8 mouse cellular contexts compared by ENCODE assay signal in genomic region chr15:80949431-80949830, GRCm38 (mm10). TPM values are rescaled to one million over a fixed set of nuclear protein-coding genes. Genes with fewer than 3 reads are reported as not detected.
A peak's percentile ranks its signal among the peaks of the same experiment; 100 is the strongest.
DNase-seq lines count a peak whose midpoint lies in the region; ATAC-seq and TF ChIP-seq lines count a peak whose summit lies in the region.

No protein-coding gene starts in this region.

- peaks cover 47% of the 10 kb centered on the region for H3K4me1 ChIP-seq in erythroblast, embryonic 14.5 days (ENCODE audit: control insufficient read depth)
- H3K4me1 ChIP-seq in forebrain, embryonic 13.5 days, result peaks cover 16% of the 10 kb centered on the region
- H3K4me1 ChIP-seq in liver, embryonic 14.5 days (replicated peaks; ENCODE audit: control insufficient read depth in 2 of 2, insufficient read depth in 2 of 2, low read length in 1 of 2), result peaks cover 0 to 9% of the 10 kb centered on the region in 2 experiments; a peak in 2 of 4 replicates

- peaks cover 40% of the 10 kb centered on the region for H3K36me3 ChIP-seq in erythroblast, embryonic 14.5 days (ENCODE audit: control insufficient read depth)
- peaks cover 32% of the 10 kb centered on the region for H3K36me3 ChIP-seq in forebrain, embryonic 13.5 days (ENCODE audit: poor library complexity, severe bottlenecking)
- H3K36me3 ChIP-seq in liver, embryonic 14.5 days (replicated peaks; ENCODE audit: control insufficient read depth, insufficient read depth, low read depth), result peaks cover 22% of the 10 kb centered on the region

- no peak overlapping the region for H3K27ac ChIP-seq in forebrain, embryonic 13.5 days
- H3K27ac ChIP-seq in liver, embryonic 14.5 days, result no peak overlapping the region

- intact Hi-C loops in left cerebral cortex, postnatal 4 days (cut with DNase I), result loop anchor here (5.0 kb wide), 1 partner anchor 242 kb away; no protein-coding TSS in a partner anchor

- WGBS in forebrain, embryonic 13.5 days, result 57% methylated on average over 4 of the region's 4 CpGs
- 28% methylated on average over 4 of the region's 4 CpGs for WGBS in liver, embryonic 14.5 days (ENCODE audit: insufficient replicate concordance)

- H3K9me3 ChIP-seq in erythroblast, embryonic 14.5 days (ENCODE audit: control insufficient read depth, low read length), result no peaks in the 10 kb centered on the region
- no peaks in the 10 kb centered on the region for H3K9me3 ChIP-seq in forebrain, embryonic 13.5 days (replicated peaks)
- H3K9me3 ChIP-seq in liver, embryonic 14.5 days (ENCODE audit: control insufficient read depth, low read length), result no peaks in the 10 kb centered on the region

- H3K4me2 ChIP-seq in forebrain, embryonic 13.5 days, result peak overlapping the region; percentile 78
- peak overlapping the region; percentile 89 for H3K4me2 ChIP-seq in liver, embryonic 14.5 days (ENCODE audit: low read depth)

- no peaks in the 10 kb centered on the region for H3K27me3 ChIP-seq in erythroblast, embryonic 14.5 days (ENCODE audit: control insufficient read depth)
- no peaks in the 10 kb centered on the region for H3K27me3 ChIP-seq in forebrain, embryonic 13.5 days
- no peaks in the 10 kb centered on the region for H3K27me3 ChIP-seq in liver, embryonic 14.5 days (ENCODE audit: control insufficient read depth, insufficient read depth, low read length)

- H3K9ac ChIP-seq in forebrain, embryonic 13.5 days, result peak overlapping the region; percentile 82
- H3K9ac ChIP-seq in liver, embryonic 14.5 days (replicated peaks), result peak overlapping the region; percentile 85

- no peak for ATAC-seq in erythroblast, adult 5-6 weeks (replicated peaks; ENCODE audit: low FRiP score, poor library complexity, severe bottlenecking)
- no peak for ATAC-seq in forebrain, embryonic 13.5 days
- no peak for ATAC-seq in liver, embryonic 14.5 days (ENCODE audit: insufficient read depth)

- TF ChIP-seq CTCF in liver, embryonic 14.5 days (IDR thresholded peaks at IDR 0.05; ENCODE audit: low read depth), result no peak

- peak; percentile 5 for DNase-seq in 3T3-L1 (ENCODE audit: low read depth, low spot score)
- DNase-seq in liver, embryonic 14.5 days (ENCODE audit: low read depth in 3 of 3, low spot score in 3 of 3), result no peak
- DNase-seq in left cerebral cortex, adult 18-20 months (ENCODE audit: low spot score in 2 of 2), result no peak
- no peak for DNase-seq in spleen, postnatal 36 days (ENCODE audit: low spot score in 2 of 2)
- no peak for DNase-seq in left cerebral cortex, postnatal 4 days

- peak overlapping the region; percentile 88 for H3K4me3 ChIP-seq in erythroblast, embryonic 14.5 days (replicated peaks)
- H3K4me3 ChIP-seq in forebrain, embryonic 13.5 days, result peak overlapping the region; percentile 86
- peak overlapping the region; percentile 90 to 94 for H3K4me3 ChIP-seq in liver, embryonic 14.5 days (ENCODE audit: insufficient read depth in 1 of 2, low read depth in 2 of 2, low read length in 2 of 2)

- TF ChIP-seq EP300 in liver, embryonic 14.5 days (IDR thresholded peaks at IDR 0.05; ENCODE audit: low read depth), result no peak

RNA-seq across cellular contexts. Expression of gene Adsl, which starts 1.1 kb away (rescaled TPM):
- 0.95 and 1.7 TPM in 2 replicates for polyA plus RNA-seq in erythroblast, embryonic 14.5 days (2012)
- 9.6 and 13.2 TPM in 2 replicates for total RNA-seq in erythroblast, adult 5-6 weeks (2015; ENCODE audit: low replicate concordance)
- 20.2 and 29.2 TPM in 2 replicates for total RNA-seq in erythroblast, adult 5-6 weeks (2017; ENCODE audit: low replicate concordance)
- polyA plus RNA-seq in forebrain, embryonic 13.5 days (2015; fragmentation: Nextera tagmentation; extraction: Ambion mirVana), result 123 and 134 TPM in 2 replicates
- 28.7 and 43.8 TPM in 2 replicates for polyA plus RNA-seq in liver, embryonic 14.5 days (2012; rRNA removed)
- 48.2 and 57.5 TPM in 2 replicates for polyA plus RNA-seq in liver, embryonic 14.5 days (2014; fragmentation: Nextera tagmentation; extraction: Ambion mirVana)
- 10 to 100 TPM; 29.3 to 33.9 TPM for total RNA-seq in left cerebral cortex, adult 18-20 months (2021)
- total RNA-seq in left cerebral cortex, postnatal 4 days (2021), result 10 to 100 TPM; 44.2 to 44.3 TPM

RNA-seq across cellular contexts. Expression of gene Sgsm3, which starts 28.1 kb away (rescaled TPM):
- polyA plus RNA-seq in erythroblast, embryonic 14.5 days (2012), result 0.52 and 0.66 TPM in 2 replicates
- 5.6 TPM in 1 of 2 replicates, not detected in the other for total RNA-seq in erythroblast, adult 5-6 weeks (2015; ENCODE audit: low replicate concordance)
- 9.5 and 10.0 TPM in 2 replicates for total RNA-seq in erythroblast, adult 5-6 weeks (2017; ENCODE audit: low replicate concordance)
- polyA plus RNA-seq in forebrain, embryonic 13.5 days (2015; fragmentation: Nextera tagmentation; extraction: Ambion mirVana), result 39.2 and 42.5 TPM in 2 replicates
- polyA plus RNA-seq in liver, embryonic 14.5 days (2012; rRNA removed), result 7.4 and 8.5 TPM in 2 replicates
- polyA plus RNA-seq in liver, embryonic 14.5 days (2014; fragmentation: Nextera tagmentation; extraction: Ambion mirVana), result 6.2 and 7.5 TPM in 2 replicates
- 10 to 100 TPM; 93.3 to 99.9 TPM for total RNA-seq in left cerebral cortex, adult 18-20 months (2021)
- 10 to 100 TPM; 81.3 to 93.4 TPM for total RNA-seq in left cerebral cortex, postnatal 4 days (2021)

Comparison
In these comparisons a context has a peak if more than half of its experiments do, and no peak if none do; other contexts are left out.
1. RNA of gene Sgsm3, which starts 28.1 kb away (total RNA-seq): 93.3 to 99.9 TPM in left cerebral cortex, adult 18-20 months and 81.3 to 93.4 TPM in left cerebral cortex, postnatal 4 days; 5.6 to 10.0 TPM in erythroblast, adult 5-6 weeks; every median in the first group is over 4 times any median in the second.
2. Peak in every context shown above with its lines, with median percentiles within 50 percentile points of each other: H3K4me3 ChIP-seq.